Mouse (Mus musculus) MEL (cell line): ENCODE results near the gene Dnaja2.

Experiments used
- CTCF ChIP-seq, 3 experiments: IDR thresholded peaks in 2 of 3; conservative IDR thresholded peaks in 1 of 3; 2 replicates each; pipeline ENCODE4 v1.5.1; 2011 to 2012; ENCODE audit warnings: low read length in 3 of 3, low read depth in 2 of 3, mild to moderate bottlenecking in 2 of 3, improper control_type of control experiment in 1 of 3, inconsistent platforms in 1 of 3, mixed read lengths in 1 of 3, moderate library complexity in 1 of 3; ENCODE audit not compliant: control insufficient read depth in 1 of 3, insufficient read depth in 1 of 3, poor library complexity in 1 of 3, severe bottlenecking in 1 of 3
- MYC ChIP-seq: IDR thresholded peaks from 2 replicates; pipeline ENCODE4 v1.6.1; 2011; ENCODE audit warnings: low read depth, mild to moderate bottlenecking, low read length, improper control_type of control experiment, moderate library complexity
- POLR2A ChIP-seq, 2 experiments: IDR thresholded peaks; 2 replicates each; pipeline ENCODE4 v1.6.1; 2011 to 2012; ENCODE audit warnings: low read length in 2 of 2, mild to moderate bottlenecking in 2 of 2, control low read depth in 1 of 2, improper control_type of control experiment in 1 of 2, low read depth in 1 of 2, moderate library complexity in 1 of 2; ENCODE audit not compliant: control insufficient read depth in 1 of 2, insufficient read depth in 1 of 2, poor library complexity in 1 of 2

DNA sequence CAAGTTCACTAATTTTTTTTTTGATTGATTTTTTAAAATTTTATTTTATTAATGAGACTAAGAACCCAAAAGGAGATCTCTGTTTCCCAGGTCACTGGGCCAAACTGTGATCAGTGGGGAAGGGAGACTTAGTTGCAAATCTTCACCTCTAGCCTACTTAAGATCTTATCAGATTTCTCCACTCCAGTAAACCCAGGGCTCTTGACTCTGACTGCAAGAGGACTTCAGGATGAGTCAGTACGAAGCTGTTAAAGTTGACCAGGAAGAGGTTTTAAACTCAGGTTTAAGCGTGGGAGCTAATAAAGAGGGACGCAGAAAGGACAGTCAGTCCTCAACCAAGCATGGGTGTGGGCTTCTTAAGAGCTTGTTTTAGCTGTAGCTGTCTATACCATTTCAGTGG lies 38.2 kb upstream of the Dnaja2 start:
- no peak for TF ChIP-seq MYC
- no peak for TF ChIP-seq CTCF (IDR thresholded peaks at IDR 0.05 in 2 of 3, conservative IDR thresholded peaks at IDR 0.05 in 1 of 3; ENCODE audit: control insufficient read depth in 1 of 3, insufficient read depth in 1 of 3, low read depth in 2 of 3, low read length in 3 of 3, poor library complexity in 1 of 3, severe bottlenecking in 1 of 3)
- no peak for TF ChIP-seq POLR2A (IDR thresholded peaks at IDR 0.05; ENCODE audit: control insufficient read depth in 1 of 2, insufficient read depth in 1 of 2, low read depth in 1 of 2, low read length in 2 of 2, poor library complexity in 1 of 2)
